Mouse (Mus musculus) kidney, adult 11 months (tissue): ENCODE data around the gene Gls.

Source experiments
- DNase-seq: peaks from one replicate; pipeline ENCODE4 v3.0.0; 2022

Gene Gls

DNA sequence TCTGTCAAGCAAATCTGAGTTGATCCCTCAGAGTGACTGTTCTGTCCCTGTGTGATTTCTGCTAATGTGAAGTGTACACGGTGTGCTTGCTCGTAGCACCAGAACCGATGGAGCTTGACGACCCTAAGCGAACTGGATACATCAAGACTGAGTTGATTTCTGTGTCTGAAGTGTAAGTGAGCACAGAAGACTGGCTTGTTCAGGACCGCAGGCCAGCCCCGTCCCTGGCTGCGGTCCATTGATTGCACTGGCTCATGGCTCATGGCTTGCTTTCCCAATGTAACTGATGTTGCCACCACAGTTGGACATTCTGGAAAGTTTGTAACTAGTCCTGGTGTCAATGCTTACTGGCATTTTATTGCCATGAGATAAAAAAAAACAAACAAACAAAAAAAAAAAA, 78.1 kb downstream of the Gls start:
- peak; percentile 59 for DNase-seq

GRCm38 (mm10) chr1:52152936-52153335, 80.1 kb downstream of the Gls start:
- DNase-seq, result no peak

DNA sequence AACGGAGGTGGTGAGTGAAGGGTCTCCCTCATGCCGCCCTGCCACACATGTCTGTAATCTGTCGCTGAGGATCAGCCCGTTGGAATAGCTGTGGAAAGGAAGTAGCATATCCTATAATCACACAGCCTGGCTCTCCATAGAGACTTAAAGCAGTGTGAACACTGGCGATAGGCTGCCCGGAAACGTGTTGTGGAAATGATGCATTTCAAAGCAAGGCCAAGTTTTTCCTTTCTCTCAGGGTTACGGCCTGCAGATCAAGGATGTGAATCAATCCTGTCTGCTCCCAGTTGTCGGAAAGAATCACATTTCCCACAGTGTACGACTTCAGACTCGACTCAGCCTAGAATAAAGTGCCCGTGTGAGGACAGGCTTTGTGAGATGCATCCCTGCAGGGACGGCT, 80.7 kb downstream of the Gls start:
- DNase-seq, result no peak

- no peak for DNase-seq
Measured at GRCm38 (mm10) chr1:52151166-52151565, 81.9 kb downstream of the Gls start.

- DNase-seq, result no peak
Measured at GRCm38 (mm10) chr1:52150676-52151075, 82.4 kb downstream of the Gls start.

DNA sequence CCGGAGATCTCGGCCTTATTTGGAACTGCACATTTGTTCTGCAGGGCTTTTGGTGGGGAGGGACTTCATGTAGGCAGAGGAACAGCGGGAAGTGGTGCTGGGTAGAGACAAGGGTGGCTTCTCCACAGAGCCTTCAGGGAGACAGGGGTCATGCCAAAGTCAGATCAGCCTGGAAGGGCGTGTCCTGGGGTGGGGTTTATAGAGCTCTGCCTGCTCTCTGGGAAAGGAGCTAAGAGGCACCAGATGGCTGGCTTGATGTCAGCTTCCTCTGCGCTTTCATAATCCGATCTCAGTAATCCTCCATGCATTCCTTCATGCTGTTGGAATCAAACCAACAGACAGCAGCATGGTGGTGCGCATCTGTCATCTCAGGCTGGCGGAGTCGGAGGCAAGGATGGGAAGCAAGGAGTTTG, 83.1 kb downstream of the Gls start:
- DNase-seq, result no peak

- DNase-seq, result no peak
Measured at GRCm38 (mm10) chr1:52148696-52149095, 84.3 kb downstream of the Gls start.

GRCm38 (mm10) chr1:52148178-52148577, 84.9 kb downstream of the Gls start:
- DNase-seq, result no peak

DNA sequence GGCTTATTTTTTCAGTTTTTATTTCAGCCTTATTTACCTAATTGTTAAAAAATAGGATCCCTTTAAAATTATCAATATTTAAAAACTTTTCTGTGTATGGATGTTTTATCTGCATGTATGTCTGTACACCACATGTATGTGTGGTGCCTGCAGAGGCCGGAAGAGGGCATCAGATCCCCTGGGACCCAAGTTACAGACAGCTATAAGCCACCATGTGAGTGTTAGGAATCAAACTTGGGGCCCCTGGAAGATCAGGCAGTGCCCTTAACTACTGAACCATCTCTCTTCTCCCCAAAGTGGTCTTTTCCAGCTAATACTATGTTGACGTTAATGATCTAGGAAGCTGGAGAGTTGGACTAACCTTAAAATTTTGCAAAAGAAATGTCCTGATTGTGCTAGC, 85.6 kb downstream of the Gls start:
- no peak for DNase-seq

DNA sequence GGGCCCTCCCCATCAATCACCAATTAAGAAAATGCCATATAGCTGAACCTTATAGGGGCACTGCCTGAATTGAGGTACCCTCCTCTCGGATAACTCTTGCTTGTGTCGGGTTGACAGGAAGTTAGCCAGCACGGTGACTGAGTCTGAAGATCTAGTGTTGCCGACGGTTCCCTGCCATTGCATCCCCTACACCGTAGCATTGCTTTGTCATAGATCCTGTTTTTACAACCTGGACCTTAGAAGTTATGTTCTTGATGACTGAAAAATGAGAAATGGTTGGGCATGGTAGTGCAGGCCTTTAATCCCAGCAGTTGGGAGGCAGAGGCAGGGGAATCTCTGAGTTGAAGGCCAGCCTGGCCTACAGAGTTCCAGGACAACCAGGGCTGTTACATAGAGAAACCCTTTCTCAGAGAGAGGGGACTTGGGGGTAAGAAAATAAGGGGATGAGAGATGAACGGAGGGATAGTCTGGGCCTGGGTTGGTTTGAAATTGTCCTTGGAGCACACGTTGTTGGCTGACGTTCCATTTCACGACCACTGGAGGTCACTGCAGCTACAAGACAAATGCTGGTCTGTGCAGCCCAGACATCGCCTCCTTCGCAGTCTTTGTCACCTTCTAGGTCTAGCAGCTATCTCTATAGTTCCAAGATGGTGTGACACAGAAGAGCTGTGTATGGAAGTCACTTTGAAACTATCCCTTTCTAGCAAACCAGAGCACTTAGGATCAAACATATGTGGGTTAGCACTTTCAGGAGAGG, 86.6 kb downstream of the Gls start:
- DNase-seq, result no peak

DNA sequence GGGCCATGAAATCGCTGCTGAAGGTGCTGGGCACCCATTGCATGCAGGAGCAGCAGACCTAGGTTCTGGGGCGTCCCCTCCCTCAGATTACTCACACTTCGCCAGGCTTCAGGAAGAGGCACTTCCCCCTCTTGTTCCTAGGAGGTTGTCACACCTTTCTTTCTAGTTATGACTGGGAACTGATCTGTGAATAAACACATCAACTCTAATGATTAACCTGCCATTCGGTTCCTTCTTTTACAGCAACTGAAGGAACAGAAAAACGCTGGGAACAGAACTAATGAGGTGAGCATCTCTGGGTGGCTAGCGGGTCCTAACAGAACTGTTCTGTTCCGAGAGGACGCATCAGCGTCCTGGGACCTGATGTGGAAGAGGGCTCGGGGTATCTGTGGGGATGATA, 88.1 kb downstream of the Gls start:
- DNase-seq, result no peak

DNA sequence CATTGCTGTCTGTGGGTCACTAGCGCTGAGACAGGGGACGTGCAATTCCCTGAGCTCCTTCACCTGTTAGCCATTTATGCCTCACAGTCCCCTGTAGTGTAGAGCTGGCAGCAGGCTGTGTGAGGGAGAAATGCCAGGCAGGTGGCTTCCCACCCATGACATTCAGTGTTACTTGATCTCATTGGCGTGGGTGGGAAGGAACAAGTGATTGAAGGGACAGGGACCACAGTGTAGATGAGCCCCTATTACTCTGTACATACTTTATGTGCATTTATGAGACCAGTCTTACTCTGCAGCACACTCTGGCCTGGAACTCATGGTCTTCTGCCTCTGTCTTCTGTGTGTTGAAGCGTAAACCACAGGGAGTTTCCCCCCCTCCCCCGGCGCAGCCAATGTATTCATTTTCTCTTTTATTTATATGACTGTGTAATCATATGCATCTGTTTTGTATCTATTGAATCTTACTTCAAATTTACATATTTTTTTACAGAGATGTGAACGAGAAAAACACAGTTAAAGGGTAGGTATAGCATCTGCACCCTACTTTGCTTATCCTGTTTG, 89.4 kb downstream of the Gls start:
- DNase-seq, result no peak

- no peak for DNase-seq
Measured at GRCm38 (mm10) chr1:52143191-52143590, 89.8 kb downstream of the Gls start.

- no peak for DNase-seq
Measured at GRCm38 (mm10) chr1:52142117-52142516, 90.9 kb downstream of the Gls start.

DNA sequence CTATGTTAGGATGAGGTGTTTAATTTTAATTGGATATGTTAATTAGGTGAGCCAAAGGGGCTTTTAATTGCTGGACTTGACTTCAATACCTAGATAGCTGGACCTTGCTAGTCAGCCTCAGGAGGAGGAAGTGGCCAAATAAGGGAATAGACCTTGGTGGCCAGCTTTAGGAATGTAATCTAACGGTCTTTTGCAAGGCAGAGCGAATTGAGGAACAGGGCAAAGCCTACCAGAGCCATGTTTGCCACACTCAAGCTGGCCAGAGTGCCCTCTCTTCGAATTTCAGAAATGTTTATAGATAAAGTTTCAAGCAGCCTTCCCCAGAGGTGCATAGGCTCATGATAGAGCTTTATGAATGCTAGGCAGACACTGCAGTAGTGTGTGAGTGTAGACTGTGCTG, 91.5 kb downstream of the Gls start:
- DNase-seq, result no peak

- DNase-seq, result no peak
Measured at GRCm38 (mm10) chr1:52140534-52140933, 92.5 kb downstream of the Gls start.

GRCm38 (mm10) chr1:52137292-52137691, 95.7 kb downstream of the Gls start:
- DNase-seq, result no peak

GRCm38 (mm10) chr1:52133254-52133653, 99.8 kb downstream of the Gls start:
- no peak for DNase-seq

DNA sequence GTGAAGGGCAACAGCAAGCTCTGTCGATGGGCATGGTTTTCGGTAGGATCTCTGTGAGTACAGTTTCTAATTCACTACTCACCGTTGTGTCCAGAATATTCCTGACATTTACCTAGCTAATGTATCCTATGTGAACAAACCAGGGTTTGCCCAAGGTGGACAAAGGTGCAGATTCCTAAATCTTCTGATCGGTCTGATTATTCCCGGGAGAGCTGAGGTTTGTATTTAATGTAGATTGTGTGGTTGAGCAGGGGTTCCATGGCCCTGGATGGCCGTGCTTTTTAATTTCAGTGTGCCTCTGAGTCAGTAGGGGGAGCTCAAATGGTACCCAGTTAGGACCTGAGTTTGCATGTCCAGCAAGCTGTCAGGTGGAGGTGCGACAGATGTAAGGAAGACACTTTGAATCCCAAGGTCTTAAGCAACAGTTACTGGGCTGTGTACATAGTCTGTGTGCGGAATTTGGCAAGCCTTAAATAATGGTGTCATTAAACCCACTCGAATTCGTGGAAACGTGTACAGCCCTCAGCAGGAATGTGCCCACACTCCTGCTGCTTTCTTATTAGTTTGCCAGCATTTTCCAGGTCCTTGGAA, 101.2 kb downstream of the Gls start:
- DNase-seq, result no peak

- no peak for DNase-seq
Measured at GRCm38 (mm10) chr1:52129794-52130193, 103.2 kb downstream of the Gls start.

- DNase-seq, result no peak
Measured at GRCm38 (mm10) chr1:52127350-52127749, 105.7 kb downstream of the Gls start.

GRCm38 (mm10) chr1:52124818-52125217, 108.2 kb downstream of the Gls start:
- DNase-seq, result no peak

DNA sequence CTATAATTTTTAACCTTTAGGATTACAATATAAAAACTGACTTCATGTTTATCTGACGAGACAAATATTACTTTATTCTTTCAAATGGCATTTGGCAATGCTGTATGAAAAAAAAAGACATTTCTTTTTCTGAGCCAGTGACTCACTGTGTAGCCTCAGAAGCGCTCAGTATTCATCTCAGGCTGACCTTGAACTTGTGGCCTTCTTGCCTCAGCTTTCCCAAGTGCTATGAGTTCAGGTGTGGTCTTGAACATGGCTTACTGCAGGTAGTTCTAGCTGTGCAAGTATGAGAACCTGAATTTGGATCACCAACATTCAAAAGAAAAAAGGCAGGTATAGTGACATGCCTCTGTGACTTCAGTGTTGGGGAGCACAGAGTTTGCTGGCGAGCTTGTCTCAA, 112.0 kb downstream of the Gls start:
- DNase-seq, result no peak

DNA sequence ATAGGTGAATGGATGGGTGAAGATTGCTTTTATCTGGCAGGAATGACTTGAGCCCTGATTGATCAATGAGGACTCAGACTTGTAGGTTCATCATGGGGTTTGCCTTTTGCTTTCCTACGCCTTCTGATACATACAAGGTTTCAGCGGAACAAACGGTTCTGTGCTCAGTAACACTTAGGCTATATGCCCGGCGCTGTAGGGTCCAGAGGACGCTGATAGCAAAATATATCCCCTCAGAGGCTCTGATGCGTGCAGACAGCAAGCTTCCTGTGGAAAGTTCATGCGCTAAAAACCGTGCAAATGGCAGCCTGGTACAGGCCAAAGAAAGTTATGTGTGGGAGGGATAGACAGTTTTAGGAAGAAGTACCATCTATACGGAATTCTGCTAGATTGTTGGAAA, 112.8 kb downstream of the Gls start:
- no peak for DNase-seq

GRCm38 (mm10) chr1:52119691-52120090, 113.3 kb downstream of the Gls start:
- no peak for DNase-seq
